Mouse (Mus musculus) left cerebral cortex, adult 18-20 months (tissue): ENCODE measurements around the gene Gm17124. TPM values are rescaled to one million over a fixed set of nuclear protein-coding genes. Genes with fewer than 3 reads are reported as not detected.
"Not testable (repeated sequence)": the region's sequence is repeated elsewhere in the genome, so short reads cannot be mapped to it uniquely, and the experiment has no call there.

Source experiments
- DNase-seq, 2 experiments: peaks; one replicate each; pipeline ENCODE4 v3.0.0; 2021 to 2022; ENCODE audit warnings: low spot score in 2 of 2, mixed read lengths in 1 of 2
- long read RNA-seq, 2 experiments: library from polyadenylated mRNA; stranded (forward); transcript quantifications; one replicate each; pipeline ENCODE4 v2.0.0; 2021
- microRNA-seq, 2 experiments: library from miRNA; unstranded; fragments of <30 nt; microRNA quantifications; one replicate each; pipeline ENCODE4 v1.2.0; 2021
- total RNA-seq, 2 experiments: library from RNA; stranded (reverse); gene quantifications; 2 replicates each; pipeline ENCODE4 v1.2.3; 2021

Gm17124 gene
- total RNA-seq, result not detected
- long read RNA-seq, experiment 1, result 0 reads
- long read RNA-seq, experiment 2, result 0 reads

DNA sequence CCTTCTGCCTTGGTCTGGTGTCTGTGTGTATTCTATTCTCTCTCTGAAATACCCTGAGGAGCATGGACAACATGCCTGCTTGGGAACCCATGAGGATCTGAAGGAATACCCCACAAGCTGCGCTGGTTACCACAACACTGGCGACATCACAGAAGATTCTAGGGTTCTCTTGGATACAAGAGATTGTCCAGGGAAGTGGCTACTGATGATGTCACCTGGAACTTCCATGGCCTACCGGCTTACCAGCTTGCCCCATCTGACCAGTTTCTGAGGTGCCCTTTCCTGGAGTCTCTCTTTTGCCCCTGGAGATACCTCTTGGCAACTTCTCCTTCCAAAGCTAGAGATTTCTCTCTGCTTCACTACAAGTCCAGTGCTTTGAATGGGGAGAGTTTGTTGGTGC, at the start of gene Gm17124:
Gm17124 (minus strand) TSS at position 101 of the 400 bp plus-strand sequence.
- not testable (repeated sequence) for DNase-seq

DNA sequence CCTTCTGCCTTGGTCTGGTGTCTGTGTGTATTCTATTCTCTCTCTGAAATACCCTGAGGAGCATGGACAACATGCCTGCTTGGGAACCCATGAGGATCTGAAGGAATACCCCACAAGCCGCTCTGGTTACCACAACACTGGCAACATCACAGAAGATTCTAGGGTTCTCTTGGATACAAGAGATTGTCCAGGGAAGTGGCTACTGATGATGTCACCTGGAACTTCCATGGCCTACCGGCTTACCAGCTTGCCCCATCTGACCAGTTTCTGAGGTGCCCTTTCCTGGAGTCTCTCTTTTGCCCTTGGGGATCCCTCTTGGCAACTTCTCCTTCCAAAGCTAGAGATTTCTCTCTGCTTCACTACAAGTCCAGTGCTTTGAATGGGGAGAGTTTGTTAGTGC, 42.1 kb upstream of the Gm17124 start, which contains the start of gene Gm3633:
Gm3633 (minus strand) TSS at position 101 of the 400 bp plus-strand sequence.
- DNase-seq, result not testable (repeated sequence)

Small RNAs within 50 kb of the gene (microRNA-seq; reads per million reads assigned to microRNA genes)
- gene Gm23620, result 0 reads per million in 2 experiments
- 0 reads per million in 2 experiments for gene Gm25228

Other genes with a start within 250 kb of the Gm17124 start
- gene Gm8005, start 160.2 kb downstream of the Gm17124 start, total RNA-seq, result not detected
- gene Gm8011, start 136.0 kb downstream of the Gm17124 start, total RNA-seq, result not detected
- not detected for gene Gm8020, start 97.5 kb downstream of the Gm17124 start, total RNA-seq
- not detected for gene Gm8024, start 75.6 kb downstream of the Gm17124 start, total RNA-seq
- not detected for gene Gm3633, start 42.0 kb upstream of the Gm17124 start, total RNA-seq
- gene Gm10378, start 56.1 kb upstream of the Gm17124 start, total RNA-seq, result under 1 TPM in 1 of 2 experiments, not detected in 1; 0.98 TPM
- gene Gm3015, start 168.9 kb upstream of the Gm17124 start, total RNA-seq, result not detected
- not detected for gene Gm10377, start 198.1 kb upstream of the Gm17124 start, total RNA-seq